Mouse (Mus musculus): ENCODE results near the gene Calu.
"Not testable (repeated sequence)": the region's sequence is repeated elsewhere in the genome, so short reads cannot be mapped to it uniquely, and the experiment has no call there.

The Calu gene

DNA sequence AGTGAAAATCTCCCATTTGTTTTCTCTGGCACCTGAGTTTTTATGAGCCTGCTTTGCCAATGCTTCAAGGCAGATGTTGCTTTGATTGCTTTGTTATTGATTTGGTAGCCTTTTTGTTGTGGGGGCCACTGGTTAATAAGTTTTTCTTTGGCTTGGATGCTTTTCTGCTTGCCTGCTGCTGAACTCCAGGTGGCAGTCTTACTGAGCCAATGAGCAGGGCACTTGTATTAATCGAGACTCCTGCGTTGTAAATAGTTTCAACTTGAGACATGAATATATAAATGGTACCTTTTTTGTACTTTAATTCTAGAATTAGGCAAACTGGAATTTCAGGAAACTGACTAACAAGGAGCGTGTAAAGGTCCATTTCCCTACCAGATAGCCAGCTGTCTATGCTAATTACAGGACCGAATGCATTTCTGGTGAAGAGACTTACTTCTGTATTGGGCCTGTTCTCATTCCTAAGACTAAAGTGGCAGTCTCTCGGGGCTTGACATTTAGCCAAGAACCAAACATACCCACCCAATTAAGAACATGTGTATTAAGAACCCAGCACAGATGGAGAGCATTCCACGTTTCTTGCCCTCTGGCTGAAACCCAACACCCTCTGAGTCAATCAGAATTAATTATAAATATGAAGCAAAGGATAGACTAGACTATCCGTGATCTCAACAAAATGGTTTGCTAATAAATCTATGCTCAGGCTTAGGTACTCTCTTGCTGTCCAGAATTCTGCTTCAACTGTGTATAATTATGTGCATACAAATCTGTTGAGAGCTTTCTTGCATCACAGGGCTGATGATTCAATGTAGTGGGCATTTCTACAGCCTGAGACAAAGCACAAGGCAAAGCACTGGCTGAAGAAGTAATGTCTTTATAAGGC is 14.6 kb downstream of the Calu start:
- DNase-seq (ENCODE audit: low read depth, low spot score), result no peak

DNA sequence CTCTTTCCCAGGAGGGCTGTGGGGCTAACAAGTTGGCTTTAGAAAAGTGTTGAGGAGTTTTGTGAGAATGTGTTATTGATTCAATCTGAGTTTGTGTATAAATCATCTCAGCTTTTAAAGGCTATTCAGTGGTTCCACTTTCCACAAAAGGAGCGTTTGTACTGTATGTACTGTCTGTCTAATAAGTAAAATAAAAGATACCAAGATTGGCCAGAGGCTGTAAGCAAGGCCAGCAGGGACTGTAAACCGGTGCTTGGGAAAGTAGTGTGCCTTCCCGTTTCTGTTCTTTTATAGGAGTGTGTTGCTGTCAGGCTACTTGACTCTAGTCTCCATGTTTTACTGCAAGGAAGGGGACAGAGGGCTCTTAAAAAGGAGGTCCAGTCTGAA is 15.3 kb downstream of the Calu start:
- DNase-seq (ENCODE audit: low read depth, low spot score), result no peak

DNA sequence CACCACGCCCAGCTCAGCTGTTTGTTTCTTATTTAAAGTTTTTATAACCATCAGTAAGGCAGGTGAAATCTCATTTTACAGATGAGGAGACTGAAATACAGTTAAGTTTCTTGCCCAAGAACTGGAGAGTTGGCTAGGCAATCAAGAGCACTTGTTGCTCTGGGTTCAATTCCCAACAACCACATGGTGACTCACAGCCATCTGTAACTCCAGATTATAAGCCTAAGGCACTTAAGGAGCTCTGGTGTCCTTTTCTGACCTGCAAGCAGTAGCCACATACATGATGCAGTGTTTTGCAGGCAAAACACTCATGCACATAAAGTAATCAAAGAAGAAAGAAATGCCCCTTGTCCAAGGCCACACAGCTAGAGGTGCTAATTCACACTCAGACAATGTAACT is 17.4 kb downstream of the Calu start:
- no peak for DNase-seq (ENCODE audit: low read depth, low spot score)

DNA sequence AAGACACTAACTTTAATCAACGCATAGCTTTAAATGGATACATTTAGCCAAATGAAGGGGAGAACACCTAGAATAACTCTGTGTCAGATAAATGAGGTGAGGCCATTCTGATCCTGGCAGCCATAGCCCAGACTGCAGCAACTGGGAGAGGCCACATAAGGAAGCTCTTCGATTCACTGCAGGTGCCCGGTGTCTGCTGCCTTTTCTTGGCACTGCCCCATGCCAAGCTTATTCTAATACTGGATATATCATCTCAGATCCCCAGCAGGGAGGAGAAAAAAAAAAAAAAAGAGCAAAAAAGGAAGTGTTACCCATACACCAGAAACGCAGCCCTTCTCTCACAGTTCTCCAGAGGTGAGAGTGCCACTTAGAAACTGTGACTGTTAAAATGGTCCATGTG is 29.5 kb downstream of the Calu start:
- DNase-seq (ENCODE audit: low read depth, low spot score), result no peak

DNA sequence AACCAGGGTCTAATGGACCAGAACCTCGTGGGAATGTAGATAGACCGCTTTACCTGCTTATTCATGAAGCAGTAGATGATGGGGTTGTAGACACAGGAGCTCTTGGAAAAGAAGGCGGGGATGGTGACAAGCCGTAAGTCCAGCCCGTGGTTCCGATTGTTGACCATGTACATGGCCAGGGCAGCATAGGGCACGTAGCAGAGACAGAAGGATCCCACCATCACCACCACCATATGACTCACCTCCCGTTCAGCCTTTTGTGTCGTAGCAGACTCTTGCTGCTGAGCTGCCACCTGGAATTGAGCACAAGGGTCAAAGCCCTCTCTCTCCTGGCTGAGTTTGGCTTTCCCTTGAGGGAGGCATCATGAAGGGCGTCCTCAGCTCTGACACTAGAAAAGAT is 30.8 kb downstream of the Calu start:
- no peak for DNase-seq (ENCODE audit: low read depth, low spot score)

DNA sequence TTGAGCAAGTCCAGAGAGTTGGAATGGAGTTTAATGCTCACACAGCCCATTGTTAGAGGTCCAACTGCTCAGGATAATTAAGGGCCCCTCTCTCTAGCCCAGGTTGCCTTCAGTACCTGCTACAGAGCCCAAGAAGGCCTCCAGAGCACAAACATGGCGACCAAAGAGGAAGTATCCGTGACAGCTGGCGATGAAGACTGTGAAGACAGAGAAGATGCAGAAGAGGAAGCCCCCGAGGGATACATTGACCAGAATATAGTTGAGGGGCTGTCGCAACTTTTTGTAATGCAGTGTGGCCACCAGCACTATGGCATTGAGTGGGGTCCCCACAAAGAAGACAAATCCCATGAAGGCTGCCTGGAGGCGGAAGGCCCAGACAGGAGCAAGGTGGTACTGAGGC is 32.1 kb downstream of the Calu start:
- DNase-seq (ENCODE audit: low read depth, low spot score), result no peak

DNA sequence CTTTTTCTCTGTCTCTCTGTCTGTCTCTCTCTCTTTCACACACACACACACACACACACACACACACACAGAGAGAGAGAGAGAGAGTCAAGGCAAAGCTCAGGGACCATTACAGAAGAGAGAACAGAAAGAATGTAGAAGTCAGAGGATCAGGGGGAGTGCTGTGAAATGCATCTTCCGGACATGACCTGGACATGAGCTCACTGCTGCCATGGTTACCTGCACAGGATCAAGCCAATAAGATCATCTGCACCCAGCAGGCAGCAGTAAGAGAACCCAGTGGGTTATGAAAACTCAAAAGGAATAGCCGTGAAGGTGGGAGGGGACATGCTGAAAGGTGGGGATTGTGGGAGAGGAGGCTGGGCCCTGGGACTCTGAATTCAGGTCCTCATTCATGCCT is 34.6 kb downstream of the Calu start:
- DNase-seq (ENCODE audit: low read depth, low spot score), result no peak

DNA sequence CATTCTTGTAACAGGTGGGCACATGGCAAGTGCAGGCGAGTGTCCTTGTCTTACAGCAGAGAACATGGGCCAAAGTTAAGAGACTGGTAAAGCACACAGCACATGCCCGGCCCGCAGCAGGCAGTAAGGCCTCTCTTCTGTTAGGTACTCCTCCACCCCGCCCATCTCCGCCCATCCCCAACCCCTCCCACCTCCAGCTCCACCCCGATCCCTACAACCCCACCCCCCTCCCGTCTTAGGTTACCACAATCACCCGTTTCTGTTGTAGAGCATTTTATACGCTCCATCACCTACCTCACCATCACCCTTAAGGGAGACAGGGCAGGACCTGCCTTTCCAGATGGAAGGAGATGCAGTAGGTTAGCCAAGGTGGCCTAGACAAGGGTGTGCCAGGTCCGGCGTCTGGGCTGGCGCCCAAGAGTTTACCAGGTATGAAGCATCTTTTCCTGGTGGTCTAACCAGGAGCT is 40.2 kb downstream of the Calu start, which contains the start of gene Opn1sw:
Gene Opn1sw, minus strand, starts transcription at position 417 of the 467 bp plus-strand sequence.
- DNase-seq (ENCODE audit: low read depth, low spot score), result peak; percentile 13

DNA sequence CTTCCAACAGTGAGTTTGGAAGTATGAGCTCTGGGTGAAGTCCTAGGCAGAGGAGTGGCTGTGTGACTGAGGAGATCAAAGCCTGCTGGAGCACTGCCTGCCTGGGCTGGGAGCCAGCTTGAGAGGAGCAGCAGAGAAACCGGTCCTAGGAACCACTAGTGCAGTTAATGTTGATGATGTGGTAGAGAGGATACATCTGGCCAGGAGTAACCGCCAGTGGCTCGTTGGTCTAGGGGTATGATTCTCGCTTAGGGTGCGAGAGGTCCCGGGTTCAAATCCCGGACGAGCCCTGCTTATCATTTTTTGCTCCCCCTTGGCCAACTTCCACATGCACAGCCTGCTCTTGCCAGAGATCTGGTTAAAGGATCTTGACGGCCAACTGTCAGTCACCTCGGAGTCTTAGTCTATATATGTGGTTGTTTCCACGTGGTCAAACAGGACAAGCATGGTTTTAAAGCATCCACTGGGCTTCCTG is 40.8 kb downstream of the Calu start:
- peak; percentile 93 for DNase-seq (ENCODE audit: low read depth, low spot score)

DNA sequence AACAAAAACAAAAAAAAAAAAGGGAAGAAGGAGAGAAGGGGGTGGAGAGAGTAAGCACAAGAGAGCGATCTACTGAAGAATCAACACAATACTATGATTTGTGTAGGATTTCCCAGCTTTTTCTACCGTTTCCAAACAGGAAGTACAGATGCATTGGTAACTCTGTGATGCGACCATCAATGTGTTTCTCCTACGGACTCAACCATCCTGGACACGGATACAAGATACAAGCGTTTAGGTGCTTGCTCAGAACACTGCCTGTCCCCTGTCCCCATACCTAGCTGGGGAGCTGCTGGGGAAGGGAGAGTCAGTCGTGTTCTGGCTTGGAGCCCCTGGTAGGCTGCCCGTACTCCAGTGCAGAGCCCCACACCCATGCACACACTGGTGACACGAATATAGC is 41.6 kb downstream of the Calu start:
- no peak for DNase-seq (ENCODE audit: low read depth, low spot score)

DNA sequence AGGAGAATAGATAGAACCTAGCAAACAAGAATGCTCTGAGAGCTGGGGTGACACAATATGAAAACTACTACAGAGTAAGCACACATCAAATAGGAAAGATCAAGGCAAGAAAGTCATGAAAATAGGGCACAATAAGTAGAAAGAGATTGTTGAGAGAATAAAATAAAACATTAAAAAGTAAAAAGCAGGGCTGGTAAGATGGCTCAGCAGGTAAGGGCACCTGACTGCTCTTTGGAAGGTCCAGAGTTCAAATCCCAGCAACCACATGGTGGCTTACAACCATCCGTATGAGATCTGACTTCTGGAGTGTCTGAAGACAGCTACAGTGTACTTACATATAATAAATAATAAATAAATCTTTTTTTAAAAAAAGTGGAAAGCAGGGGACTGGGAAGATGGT is 42.6 kb downstream of the Calu start:
- DNase-seq (ENCODE audit: low read depth, low spot score), result not testable (repeated sequence)

DNA sequence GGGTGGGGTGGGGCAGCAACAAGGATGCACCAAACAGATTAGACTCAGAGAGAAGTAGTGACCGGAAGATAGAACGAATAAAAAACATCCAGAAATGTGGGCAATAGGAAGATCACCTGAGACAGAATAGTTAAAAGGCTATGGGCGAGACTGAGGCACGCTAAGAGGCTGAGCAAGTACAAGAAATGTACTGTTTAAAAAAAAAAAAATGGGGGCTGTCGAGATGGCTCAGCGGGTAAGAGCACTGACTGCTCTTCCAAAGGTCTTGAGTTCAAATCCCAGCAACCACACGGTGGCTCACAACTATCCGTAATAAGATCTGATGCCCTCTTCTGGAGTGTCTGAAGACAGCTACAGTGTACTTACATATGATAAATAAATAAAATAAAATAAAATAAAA is 43.4 kb downstream of the Calu start:
- not testable (repeated sequence) for DNase-seq (ENCODE audit: low read depth, low spot score)

DNA sequence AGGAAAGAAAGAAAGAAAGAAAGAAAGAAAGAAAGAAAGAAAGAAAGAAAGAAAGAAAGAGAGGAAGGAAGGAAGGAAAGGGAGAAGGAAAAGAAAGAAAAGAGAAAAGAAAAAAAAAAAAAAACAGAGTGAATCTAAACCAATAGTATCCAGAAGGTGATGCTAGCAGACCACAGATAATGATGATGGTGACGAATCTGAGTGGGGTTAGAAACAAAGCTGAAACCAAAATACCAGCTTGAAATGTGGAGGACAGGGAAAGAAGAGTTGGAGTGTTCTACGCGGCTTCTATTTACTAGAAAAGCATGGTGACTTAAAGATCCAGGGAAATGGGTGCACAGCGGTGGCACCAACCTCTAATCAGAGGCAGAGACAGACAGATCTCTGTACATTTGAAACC is 43.9 kb downstream of the Calu start:
- DNase-seq (ENCODE audit: low read depth, low spot score), result no peak

DNA sequence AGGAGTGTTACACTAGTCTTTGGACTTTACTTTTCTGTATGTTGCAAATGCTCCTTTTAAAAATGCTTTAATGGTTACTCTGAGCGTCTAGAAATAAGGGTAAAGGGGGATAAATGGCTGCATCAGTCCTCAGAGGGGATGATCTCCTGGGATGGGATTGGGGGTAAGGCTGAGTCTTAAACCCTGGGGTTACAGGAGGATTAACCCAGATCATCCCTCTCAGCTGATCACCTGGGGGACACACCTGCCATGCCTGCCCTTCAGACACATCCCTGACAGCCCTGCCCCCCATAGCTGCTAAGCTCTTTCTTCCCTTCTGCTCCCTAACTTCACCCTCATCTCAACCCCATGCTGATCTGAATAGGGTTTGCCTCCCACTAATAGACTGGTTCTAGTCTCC is 46.4 kb downstream of the Calu start:
- DNase-seq (ENCODE audit: low read depth, low spot score), result no peak

DNA sequence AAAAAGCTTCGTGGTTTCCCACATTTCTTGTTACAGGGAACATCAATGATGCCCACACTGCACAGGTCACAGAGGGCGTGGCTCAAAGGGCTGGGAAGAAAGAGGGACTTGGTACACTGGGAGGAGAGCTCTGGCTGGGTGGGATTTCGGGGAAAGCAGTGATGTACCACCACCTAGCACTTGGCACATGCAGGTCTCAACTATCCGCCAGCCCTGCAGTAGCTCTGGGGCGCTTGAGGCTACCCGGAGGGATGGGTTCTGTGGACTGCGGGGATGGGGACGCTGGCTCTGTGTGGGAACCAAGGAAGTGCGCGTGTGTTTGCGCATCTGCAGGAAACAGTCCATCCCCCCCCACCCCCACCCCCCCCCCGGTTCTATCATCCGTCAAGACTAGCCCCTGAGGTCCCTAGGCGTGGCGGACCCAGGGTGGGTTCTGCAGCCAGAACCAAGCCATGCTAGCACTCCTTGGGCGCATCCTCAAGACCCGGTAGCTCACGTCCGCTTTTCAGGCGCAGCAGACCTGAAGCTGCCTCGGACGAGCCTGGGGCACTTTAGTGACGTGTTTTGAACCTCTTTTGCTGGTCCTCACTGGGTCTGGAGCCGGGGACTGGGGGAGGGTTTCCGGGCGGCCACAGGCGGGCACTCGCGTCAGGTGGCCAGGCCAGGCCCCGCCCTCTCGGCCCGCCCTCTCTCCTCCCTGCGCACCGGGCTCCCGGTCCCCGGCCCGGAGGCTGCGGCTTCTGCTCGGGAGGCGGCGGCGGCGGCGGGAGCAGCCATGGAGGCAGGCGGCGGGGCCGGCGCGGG is 48.2 kb downstream of the Calu start, which contains the start of gene Ccdc136:
Gene Ccdc136, plus strand, starts transcription at position 400 of the 804 bp plus-strand sequence.
- peak; percentile 25 for DNase-seq (ENCODE audit: low read depth, low spot score)

DNA sequence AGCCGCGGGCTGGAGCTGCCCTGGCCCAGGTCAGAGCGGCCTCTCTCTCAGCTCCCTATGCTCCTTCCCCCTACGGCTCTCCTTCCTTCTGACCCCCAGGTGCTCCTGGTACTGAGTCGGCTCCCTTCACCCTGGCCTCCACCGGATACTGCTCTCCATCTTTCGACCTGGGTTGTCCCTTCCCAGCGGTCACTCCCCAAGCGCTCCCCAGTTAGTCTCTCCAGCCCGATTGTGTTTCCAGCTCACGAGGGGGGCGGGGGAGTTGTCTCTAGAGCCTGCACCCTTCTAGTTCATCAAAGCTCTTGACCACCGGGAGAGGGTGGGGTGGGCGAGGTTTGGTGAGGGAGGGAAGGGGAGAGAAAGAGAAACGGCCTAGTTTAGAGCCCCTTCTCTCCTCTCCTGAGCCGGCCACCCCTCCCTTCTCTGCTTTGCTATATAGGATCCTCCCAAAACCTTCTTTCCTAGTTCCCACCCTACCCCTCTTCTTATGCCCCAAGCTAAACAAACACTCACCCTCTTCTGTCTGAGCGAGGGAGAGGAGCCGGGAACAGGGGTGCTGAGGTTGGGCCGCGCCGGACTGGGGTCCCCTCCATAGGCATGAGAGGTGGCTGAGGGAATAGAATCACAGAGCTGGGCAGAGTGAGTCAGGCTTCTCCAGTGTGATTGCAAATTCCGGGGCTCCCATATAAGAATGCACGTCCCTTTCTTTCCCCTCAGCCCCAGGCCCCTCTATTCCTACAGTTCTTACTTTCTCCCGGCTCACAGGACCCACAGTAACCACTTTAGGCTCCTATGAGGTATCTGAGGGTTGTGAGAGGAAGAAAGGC is 49.1 kb downstream of the Calu start:
- no peak for DNase-seq (ENCODE audit: low read depth, low spot score)

DNA sequence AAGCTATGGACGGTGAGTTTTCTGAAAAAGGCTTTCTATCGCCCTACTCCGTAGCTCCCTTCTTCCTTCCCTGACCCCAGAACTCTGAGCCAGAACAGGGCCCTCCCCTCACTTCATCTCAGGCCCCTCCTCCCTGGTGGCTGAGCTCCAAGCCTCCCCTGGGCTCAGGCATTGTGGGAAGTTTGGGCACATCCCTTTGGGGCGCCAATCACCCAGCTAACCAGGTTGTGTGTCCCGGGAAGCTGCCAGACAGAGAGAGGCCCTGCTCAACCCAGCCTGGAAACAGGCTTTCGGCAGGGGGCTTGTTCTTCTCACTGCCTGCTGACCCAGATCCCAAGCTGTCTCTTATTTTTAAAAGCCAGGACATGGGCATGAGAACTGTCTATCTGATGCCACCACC is 49.7 kb downstream of the Calu start:
- DNase-seq (ENCODE audit: low read depth, low spot score), result no peak

DNA sequence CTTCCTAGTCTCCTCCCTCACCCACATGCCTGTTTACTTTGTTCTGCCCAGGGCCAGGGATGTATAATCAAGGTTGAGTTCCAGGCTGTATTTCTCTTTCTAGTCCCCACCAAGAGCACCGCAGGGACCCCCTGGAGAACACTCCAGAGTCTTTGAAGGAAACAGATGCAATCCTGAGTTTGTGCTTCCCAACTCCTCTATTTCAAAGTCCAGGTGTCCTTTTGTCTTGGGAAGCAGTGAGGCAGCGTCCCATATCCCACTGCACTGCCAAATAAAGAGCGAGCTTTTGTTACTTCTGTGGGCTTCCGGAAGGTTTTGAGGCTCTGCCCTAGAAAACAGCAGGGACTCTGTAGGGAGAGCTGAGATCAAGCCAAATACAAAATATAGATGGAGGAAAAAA is 52.0 kb downstream of the Calu start:
- DNase-seq (ENCODE audit: low read depth, low spot score), result no peak

DNA sequence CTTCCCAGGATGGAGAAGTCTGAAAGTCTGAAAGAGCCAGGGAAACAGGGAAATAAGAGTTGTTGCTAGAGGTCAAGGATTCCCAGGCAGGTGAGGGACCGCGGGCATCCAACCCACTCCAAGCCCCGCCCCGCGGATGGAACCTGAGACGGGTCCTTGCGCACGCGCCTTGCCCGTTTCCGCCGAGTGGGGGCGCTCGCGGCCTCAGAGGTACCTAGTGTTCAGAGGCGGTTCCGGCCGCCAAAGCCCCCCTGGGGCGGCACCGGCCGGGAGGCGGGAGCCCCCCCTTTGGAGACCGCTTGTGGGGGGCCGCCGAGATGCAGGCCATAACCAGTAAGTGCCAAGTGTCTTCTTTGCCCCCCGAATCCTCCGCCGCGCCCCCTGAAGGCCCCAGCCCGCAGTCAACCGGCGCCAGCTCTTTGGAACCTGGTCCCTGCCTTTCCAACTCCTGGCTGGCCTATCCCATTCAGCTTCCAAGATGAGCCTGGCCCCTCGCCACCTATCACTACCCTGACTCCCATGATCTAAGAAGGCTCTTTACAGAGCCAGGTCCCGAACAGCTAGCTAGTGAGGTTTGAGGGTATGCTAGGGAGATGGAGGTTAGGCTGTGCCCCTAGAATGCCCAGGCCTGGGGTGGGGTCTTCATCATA is 54.9 kb downstream of the Calu start:
- DNase-seq (ENCODE audit: low read depth, low spot score), result peak; percentile 42

DNA sequence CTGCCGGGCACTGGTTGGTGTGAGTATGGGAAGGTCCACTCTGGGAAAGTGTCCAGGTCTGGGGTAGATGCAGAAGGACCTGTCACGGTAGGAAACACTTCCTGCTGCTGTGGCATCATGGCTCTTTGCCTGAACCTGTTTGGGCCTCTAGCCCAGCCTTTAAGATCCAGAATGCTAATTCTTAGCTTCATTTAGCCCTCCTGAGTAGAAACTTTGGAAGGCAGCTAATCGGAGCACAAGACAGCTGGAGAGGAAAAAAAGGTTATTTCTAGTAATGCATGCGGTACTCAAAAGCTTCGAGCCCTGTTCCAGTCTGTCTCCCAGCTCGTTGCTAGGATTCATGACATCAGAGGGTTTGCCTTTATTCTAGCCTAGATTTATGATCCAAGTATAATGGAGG is 58.5 kb downstream of the Calu start:
- DNase-seq (ENCODE audit: low read depth, low spot score), result no peak

DNA sequence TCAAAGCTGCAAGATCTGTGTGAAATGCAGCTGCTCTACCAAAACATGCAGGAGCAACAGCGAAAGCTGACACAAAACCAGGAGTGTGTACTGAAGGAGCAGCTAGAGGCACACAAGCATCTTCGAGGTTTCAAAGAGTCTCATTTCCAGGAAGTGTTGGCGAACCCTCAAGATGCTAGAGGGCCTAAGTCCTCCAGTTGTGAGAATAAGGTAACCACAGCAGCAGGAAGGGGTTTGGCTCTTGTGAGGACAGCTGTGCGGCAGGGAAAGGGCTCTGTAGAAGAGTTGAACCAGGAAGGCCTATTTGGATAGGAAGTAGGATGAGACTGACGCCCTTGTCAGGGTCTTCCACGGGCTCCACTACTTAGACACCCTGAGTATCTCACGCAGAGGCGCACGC is 67.6 kb downstream of the Calu start:
- DNase-seq (ENCODE audit: low read depth, low spot score), result no peak
